ENCODE assay signal across 16 mouse cellular contexts in the genomic region with DNA sequence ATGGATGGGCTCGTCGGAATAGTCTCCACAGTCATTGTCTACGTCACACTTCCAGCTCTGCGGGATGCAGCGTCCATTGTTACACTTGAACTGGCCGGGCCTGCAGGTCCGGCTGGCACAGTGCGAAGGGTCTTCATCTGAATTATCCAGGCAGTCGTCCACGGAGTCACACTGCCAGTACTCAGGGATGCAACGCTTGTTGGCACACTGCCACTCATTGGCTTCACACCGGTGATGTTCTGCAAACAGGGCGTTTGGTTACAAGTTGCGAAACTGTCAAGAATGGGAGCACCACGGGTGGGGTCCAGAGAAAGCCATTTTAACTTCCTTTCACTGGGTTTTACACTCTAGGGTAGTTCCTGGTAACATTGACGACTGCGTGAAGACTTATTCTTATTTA.
"Had no signal": no experiment of that assay in that cellular context is flagged by ENCODE, and none has a peak within 500 bp of the region (broad histone marks: within the 10 kb centered on the region; RNA-seq: fewer than 3 reads in every experiment).

No protein-coding gene starts in this region.

- H3K4me1 ChIP-seq: intestine, embryonic 15.5 days; kidney, embryonic 15.5 days; limb, embryonic 13.5 days; lung, embryonic 15.5 days; megakaryocyte, embryonic 14.5 days; neural tube, embryonic 12.5 days had no signal

- H3K9ac ChIP-seq: intestine, embryonic 15.5 days; kidney, embryonic 15.5 days; limb, embryonic 13.5 days; liver, embryonic 14.5 days; lung, embryonic 15.5 days; neural tube, embryonic 12.5 days had no signal

- H3K4me3 ChIP-seq: intestine, embryonic 15.5 days; kidney, embryonic 15.5 days; limb, embryonic 13.5 days; lung, embryonic 15.5 days; megakaryocyte, embryonic 14.5 days; neural tube, embryonic 12.5 days had no signal

- H3K4me2 ChIP-seq: intestine, embryonic 15.5 days; kidney, embryonic 15.5 days; limb, embryonic 13.5 days; lung, embryonic 15.5 days; midbrain, embryonic 11.5 days; neural tube, embryonic 12.5 days had no signal

- H3K36me3 ChIP-seq: intestine, embryonic 15.5 days; limb, embryonic 13.5 days; lung, embryonic 15.5 days; neural tube, embryonic 12.5 days had no signal

- H3K27me3 ChIP-seq: intestine, embryonic 15.5 days; kidney, embryonic 15.5 days; limb, embryonic 13.5 days; lung, embryonic 15.5 days; megakaryocyte, embryonic 14.5 days; neural tube, embryonic 12.5 days had no signal

- H3K9me3 ChIP-seq: intestine, embryonic 15.5 days; kidney, embryonic 15.5 days; limb, embryonic 13.5 days; lung, embryonic 15.5 days; neural tube, embryonic 12.5 days had no signal

- DNase-seq: kidney, adult 2 months; kidney, postnatal 14 days; layer of hippocampus, adult 9-11 months; layer of hippocampus, postnatal 36 days; lung, postnatal 14 days; thymus, postnatal 4 days had no signal

- ATAC-seq: intestine, embryonic 15.5 days had no signal

- H3K27ac ChIP-seq: intestine, embryonic 15.5 days; kidney, embryonic 15.5 days; limb, embryonic 13.5 days; liver, embryonic 14.5 days; lung, embryonic 15.5 days; macrophage; neural tube, embryonic 12.5 days; stomach, postnatal 0 days had no signal
